Mouse (Mus musculus): ENCODE measurements around the gene Pde4d. TPM values are rescaled to one million over a fixed set of nuclear protein-coding genes. Genes with fewer than 3 reads are reported as not detected.
A peak's percentile ranks its signal among the peaks of the same experiment; 100 is the strongest.

The Pde4d gene
- polyA plus RNA-seq, 1 experiment from 2014 or later = 19.1 TPM

DNA sequence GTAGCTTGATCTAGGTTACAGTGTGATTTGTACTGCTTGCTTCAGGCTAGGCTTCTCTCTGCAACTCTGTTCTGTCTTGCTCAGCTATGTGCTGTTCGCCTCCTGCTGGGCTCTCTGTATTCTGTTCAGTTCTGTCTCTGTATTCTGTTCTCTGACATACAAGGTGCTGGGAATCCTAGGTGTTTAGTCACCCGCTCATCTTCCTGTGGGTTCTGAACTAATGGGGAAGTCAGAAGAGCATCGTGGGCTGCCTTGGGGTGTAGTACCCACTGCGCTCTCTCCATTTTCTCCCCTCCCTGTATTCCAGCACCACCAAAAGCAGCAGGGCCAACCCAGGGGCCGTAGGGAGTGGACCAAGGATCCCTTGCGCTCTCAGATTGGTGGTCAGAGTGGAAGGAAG lies 197.1 kb downstream of the Pde4d start:
- Histone ChIP-seq H3K9ac (no peak overlapping the region), H3K4me2 (replicated peaks) (no peak overlapping the region), H3K4me3 (replicated peaks) (no peak overlapping the region), H3K9me3 (replicated peaks) (no peaks in the 10 kb centered on the region), H3K4me1 (no peaks in the 10 kb centered on the region), H3K27ac (replicated peaks) (no peak overlapping the region), H3K27me3 (no peaks in the 10 kb centered on the region), H3K36me3 (no peaks in the 10 kb centered on the region)
- ATAC-seq (ENCODE audit: insufficient number of reproducible peaks, low FRiP score, low TSS enrichment, low read depth) = no peak
- 79% methylated on average over 6 of the region's 6 CpGs for WGBS

DNA sequence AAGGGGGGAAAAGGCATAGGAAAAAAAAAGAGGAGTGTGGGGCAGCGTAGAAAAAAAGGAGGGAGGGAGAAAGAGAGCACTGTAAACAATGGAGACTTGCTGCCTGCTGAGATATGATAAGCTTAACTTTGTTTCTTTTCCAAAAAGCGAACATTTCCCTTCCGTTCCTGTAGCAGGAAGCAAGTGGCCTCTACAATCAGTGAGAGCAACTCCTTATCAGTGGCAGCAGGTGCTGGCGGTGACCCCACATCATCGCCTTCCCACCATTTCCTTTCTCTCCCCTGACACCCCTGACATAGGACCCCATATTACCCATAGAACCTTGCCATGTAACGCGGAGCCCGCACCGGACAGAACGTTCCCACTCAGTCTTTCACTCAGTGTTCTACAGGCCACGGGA lies 197.5 kb downstream of the Pde4d start:
- no peaks in the 10 kb centered on the region for H3K4me1 ChIP-seq
- H3K4me3 ChIP-seq (replicated peaks) = no peak overlapping the region
- no peak overlapping the region for H3K4me2 ChIP-seq (replicated peaks)
- H3K9ac ChIP-seq = no peak overlapping the region
- ATAC-seq (ENCODE audit: insufficient number of reproducible peaks, low FRiP score, low TSS enrichment, low read depth) = no peak
- H3K36me3 ChIP-seq = no peaks in the 10 kb centered on the region
- no peaks in the 10 kb centered on the region for H3K9me3 ChIP-seq (replicated peaks)
- 91% methylated on average over 11 of the region's 11 CpGs for WGBS
- no peaks in the 10 kb centered on the region for H3K27me3 ChIP-seq
- H3K27ac ChIP-seq (replicated peaks) = no peak overlapping the region

DNA sequence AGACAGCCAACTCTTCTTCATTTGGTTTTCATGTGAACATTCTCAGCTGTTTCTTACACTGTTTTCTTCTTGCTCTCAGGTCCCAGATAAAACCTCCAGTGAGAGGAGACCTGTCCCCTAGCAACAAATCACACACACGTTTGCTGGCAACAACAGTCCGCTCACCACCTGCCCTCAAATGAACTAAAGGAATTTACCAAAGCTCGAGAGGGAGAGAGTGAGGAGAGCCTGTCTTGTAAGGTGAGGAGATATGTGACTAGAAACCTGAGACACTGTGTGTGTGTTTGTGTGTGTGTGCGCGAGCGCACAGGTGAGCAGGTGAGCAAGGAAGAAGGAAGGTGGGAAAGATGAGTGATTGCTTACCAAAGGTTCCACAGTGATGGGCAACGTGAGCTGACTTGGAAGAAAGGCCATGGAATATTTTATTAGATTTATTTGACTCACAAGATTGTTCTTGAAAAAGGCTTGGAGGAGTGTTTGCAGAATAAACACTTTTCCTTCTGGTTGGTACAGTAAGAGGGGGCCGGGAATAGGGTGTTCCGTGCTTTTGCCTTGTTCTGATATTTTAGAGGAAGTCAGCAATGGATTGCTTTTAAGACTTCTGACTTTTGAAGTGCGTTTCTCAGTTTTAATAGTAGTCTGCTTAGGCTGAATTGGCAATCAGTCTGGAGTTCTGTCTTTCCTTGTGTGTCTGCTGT lies 204.4 kb downstream of the Pde4d start:
- Histone ChIP-seq H3K9ac (no peak overlapping the region), H3K4me1 (no peaks in the 10 kb centered on the region), H3K27ac (replicated peaks) (no peak overlapping the region), H3K9me3 (replicated peaks) (no peaks in the 10 kb centered on the region), H3K27me3 (no peaks in the 10 kb centered on the region), H3K4me2 (replicated peaks) (no peak overlapping the region), H3K36me3 (no peaks in the 10 kb centered on the region), H3K4me3 (replicated peaks) (no peak overlapping the region)
- WGBS = 65% methylated on average over 10 of the region's 10 CpGs
- no peak for ATAC-seq (ENCODE audit: insufficient number of reproducible peaks, low FRiP score, low TSS enrichment, low read depth)

DNA sequence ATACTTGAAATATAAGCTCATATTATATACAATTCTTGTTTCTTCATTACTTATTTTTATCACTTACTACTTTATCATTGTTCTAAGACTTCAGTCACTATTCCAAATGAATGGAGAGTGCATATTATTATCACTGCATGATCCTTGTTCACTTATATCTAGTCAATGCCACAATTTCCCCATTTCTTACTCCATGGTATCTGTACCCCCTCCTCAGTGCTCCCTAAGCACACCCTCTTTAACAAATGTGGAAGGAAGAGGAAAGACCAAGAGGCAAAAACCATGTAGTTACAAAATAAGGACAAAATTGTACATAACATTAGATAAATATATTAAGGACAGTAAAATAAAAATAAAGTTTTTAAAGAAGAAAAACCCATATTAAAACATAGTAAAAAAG lies 216.8 kb downstream of the Pde4d start:
- H3K27me3 ChIP-seq = no peaks in the 10 kb centered on the region

DNA sequence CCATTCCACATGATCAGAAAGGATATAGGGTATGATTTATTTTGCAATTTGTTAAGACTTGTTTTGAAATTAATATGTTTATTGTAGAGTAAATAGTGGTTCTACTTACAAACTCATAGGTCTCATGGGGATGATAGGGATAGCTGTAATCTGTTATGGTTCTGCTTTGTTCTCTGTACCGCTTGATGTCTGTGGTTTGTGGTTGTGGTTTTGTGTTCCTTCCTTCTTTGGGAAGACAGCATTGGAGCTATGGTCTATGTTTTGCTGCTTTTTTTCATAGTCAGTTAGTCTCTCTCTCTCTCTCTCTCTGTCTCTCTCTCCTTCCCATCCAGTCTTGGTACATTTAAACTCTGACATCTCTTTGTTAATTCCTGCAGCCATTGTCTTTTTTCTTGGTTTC lies 217.3 kb downstream of the Pde4d start:
- H3K36me3 ChIP-seq = no peaks in the 10 kb centered on the region
- no peak overlapping the region for H3K4me3 ChIP-seq (replicated peaks)
- H3K4me2 ChIP-seq (replicated peaks) = no peak overlapping the region
- no peaks in the 10 kb centered on the region for H3K4me1 ChIP-seq
- H3K27ac ChIP-seq (replicated peaks) = no peak overlapping the region
- no peaks in the 10 kb centered on the region for H3K9me3 ChIP-seq (replicated peaks)
- 54% methylated on average over 1 of the region's 1 CpGs for WGBS
- H3K9ac ChIP-seq = no peak overlapping the region
- no peak for ATAC-seq (ENCODE audit: insufficient number of reproducible peaks, low FRiP score, low TSS enrichment, low read depth)
- H3K27me3 ChIP-seq = no peaks in the 10 kb centered on the region

More for the DNA sequence above, 216.8 kb downstream of the Pde4d start:
- no peaks in the 10 kb centered on the region for H3K36me3 ChIP-seq
- H3K4me2 ChIP-seq (replicated peaks) = no peak overlapping the region
- H3K9ac ChIP-seq = no peak overlapping the region
- no peak overlapping the region for H3K27ac ChIP-seq (replicated peaks)
- ATAC-seq (ENCODE audit: insufficient number of reproducible peaks, low FRiP score, low TSS enrichment, low read depth) = no peak
- no peaks in the 10 kb centered on the region for H3K4me1 ChIP-seq
- no peaks in the 10 kb centered on the region for H3K9me3 ChIP-seq (replicated peaks)
- H3K4me3 ChIP-seq (replicated peaks) = no peak overlapping the region

DNA sequence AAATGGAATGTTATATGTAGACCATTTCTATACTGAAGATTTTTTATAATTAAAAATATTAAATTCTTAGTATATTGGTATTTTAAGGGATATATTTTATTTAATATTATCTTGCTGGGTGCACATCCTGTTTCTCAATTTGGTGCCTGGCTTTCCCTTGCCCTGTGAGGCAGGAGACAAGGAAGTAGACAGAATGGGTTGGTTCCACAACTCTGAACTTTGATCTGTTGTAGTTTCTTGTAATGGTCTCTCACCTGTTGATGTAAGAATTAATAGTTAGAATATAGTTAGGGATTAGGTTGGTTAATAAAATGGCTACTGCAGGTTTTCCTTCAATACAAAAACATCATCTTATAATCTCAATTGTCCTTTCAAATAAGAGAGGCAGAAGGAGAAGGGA lies 227.3 kb downstream of the Pde4d start:
- no peaks in the 10 kb centered on the region for H3K27me3 ChIP-seq
- H3K9me3 ChIP-seq (replicated peaks) = no peaks in the 10 kb centered on the region
- no peak overlapping the region for H3K4me3 ChIP-seq (replicated peaks)
- no peak overlapping the region for H3K4me2 ChIP-seq (replicated peaks)
- H3K27ac ChIP-seq (replicated peaks) = no peak overlapping the region
- no peak overlapping the region for H3K9ac ChIP-seq
- no peak for ATAC-seq (ENCODE audit: insufficient number of reproducible peaks, low FRiP score, low TSS enrichment, low read depth)
- no peaks in the 10 kb centered on the region for H3K36me3 ChIP-seq
- no peaks in the 10 kb centered on the region for H3K4me1 ChIP-seq

DNA sequence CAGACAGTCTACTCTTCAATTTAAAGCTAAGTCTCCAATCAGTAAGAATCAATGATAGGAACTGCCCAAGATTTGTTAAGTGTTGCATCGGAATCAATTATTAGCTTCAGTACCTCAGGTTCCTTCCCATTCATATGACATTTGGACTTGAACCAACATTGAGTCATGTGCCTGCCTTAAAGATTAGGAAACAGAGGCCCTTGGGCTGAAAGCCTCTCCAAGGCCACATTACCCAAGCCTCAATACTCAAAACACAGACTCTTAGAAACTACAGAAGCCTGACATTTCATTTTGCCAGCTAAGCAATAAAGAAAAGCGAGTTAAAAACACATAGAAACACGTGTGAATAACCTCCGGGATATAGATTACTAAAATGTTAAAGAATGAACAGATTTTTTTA lies 233.3 kb downstream of the Pde4d start:
- no peaks in the 10 kb centered on the region for H3K9me3 ChIP-seq (replicated peaks)
- H3K4me1 ChIP-seq = no peaks in the 10 kb centered on the region
- H3K36me3 ChIP-seq = no peaks in the 10 kb centered on the region
- no peak overlapping the region for H3K27ac ChIP-seq (replicated peaks)
- H3K27me3 ChIP-seq = no peaks in the 10 kb centered on the region
- ATAC-seq (ENCODE audit: insufficient number of reproducible peaks, low FRiP score, low TSS enrichment, low read depth) = no peak
- 94% methylated on average over 4 of the region's 4 CpGs for WGBS
- H3K4me2 ChIP-seq (replicated peaks) = no peak overlapping the region
- no peak overlapping the region for H3K9ac ChIP-seq
- H3K4me3 ChIP-seq (replicated peaks) = no peak overlapping the region

DNA sequence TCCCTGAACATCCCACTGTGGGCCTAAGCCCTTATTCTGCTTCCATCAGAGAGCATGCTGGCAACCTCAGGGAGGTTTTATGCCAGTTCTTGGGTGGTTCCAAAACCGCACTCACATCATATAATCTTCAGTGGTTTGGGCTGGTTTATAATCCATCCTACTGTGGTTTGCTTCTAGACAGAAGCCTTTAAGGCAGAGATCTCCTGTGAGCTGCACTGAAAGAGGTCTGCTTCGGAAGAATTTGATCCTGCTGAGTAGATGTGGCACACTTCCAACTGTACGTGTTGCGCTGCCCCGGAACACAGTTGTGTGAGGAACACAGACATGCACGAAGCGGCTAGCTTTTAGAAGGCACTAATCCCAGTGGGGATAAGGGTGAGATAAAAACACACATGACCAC lies 236.1 kb downstream of the Pde4d start:
- no peaks in the 10 kb centered on the region for H3K4me1 ChIP-seq
- no peak overlapping the region for H3K4me3 ChIP-seq (replicated peaks)
- no peak overlapping the region for H3K4me2 ChIP-seq (replicated peaks)
- H3K27ac ChIP-seq (replicated peaks) = no peak overlapping the region
- peak; percentile 75 for ATAC-seq (ENCODE audit: insufficient number of reproducible peaks, low FRiP score, low TSS enrichment, low read depth)
- no peaks in the 10 kb centered on the region for H3K9me3 ChIP-seq (replicated peaks)
- no peak overlapping the region for H3K9ac ChIP-seq
- WGBS = 67% methylated on average over 7 of the region's 7 CpGs
- H3K36me3 ChIP-seq = no peaks in the 10 kb centered on the region
- no peaks in the 10 kb centered on the region for H3K27me3 ChIP-seq

DNA sequence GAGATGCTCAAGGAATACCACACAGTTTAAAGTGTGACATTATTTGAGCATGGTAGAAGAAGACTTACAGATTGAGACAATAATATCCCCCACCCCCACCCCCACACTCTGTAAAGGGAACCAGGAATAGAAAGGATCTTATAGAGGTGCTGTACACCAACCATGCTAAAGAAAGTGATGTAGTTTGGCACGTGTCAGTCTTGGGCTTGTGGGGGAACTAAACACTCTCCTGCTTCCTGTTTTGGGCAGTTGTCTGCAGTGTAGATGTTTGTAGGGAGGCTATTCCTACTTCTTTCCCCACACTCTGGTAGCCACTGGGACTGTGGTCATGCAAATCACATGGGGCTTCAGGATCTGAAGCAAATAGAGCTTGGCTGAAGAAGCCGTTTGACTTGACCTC lies 236.5 kb downstream of the Pde4d start:
- Histone ChIP-seq H3K36me3 (no peaks in the 10 kb centered on the region), H3K27me3 (no peaks in the 10 kb centered on the region), H3K4me1 (no peaks in the 10 kb centered on the region), H3K27ac (replicated peaks) (no peak overlapping the region), H3K4me2 (replicated peaks) (no peak overlapping the region), H3K9ac (no peak overlapping the region), H3K9me3 (replicated peaks) (no peaks in the 10 kb centered on the region), H3K4me3 (replicated peaks) (no peak overlapping the region)
- 66% methylated on average over 2 of the region's 2 CpGs for WGBS
- ATAC-seq (ENCODE audit: insufficient number of reproducible peaks, low FRiP score, low TSS enrichment, low read depth) = no peak

DNA sequence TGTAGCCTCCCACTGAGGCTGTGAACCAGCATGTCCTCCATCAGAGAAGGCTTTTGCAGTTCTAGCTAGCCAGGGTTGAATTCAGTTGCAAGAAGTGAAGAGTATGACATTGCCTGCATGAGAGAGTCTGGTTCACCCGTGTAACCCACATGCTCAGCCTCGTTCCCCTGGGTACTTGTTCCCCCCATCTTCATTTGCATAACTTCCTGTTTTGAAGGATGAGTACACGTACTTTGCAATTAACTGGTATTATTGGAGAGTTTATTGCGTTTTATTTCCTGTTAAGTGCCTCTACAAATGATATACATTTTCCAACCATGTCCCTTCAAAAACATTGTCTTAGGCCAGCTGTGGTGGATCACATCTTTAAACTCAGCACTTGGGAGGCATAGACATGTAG lies 237.1 kb downstream of the Pde4d start:
- Histone ChIP-seq H3K4me3 (replicated peaks) (no peak overlapping the region), H3K4me1 (no peaks in the 10 kb centered on the region), H3K9ac (no peak overlapping the region), H3K9me3 (replicated peaks) (no peaks in the 10 kb centered on the region), H3K27me3 (no peaks in the 10 kb centered on the region), H3K4me2 (replicated peaks) (no peak overlapping the region), H3K27ac (replicated peaks) (no peak overlapping the region), H3K36me3 (no peaks in the 10 kb centered on the region)
- WGBS = 63% methylated on average over 4 of the region's 4 CpGs
- no peak for ATAC-seq (ENCODE audit: insufficient number of reproducible peaks, low FRiP score, low TSS enrichment, low read depth)

DNA sequence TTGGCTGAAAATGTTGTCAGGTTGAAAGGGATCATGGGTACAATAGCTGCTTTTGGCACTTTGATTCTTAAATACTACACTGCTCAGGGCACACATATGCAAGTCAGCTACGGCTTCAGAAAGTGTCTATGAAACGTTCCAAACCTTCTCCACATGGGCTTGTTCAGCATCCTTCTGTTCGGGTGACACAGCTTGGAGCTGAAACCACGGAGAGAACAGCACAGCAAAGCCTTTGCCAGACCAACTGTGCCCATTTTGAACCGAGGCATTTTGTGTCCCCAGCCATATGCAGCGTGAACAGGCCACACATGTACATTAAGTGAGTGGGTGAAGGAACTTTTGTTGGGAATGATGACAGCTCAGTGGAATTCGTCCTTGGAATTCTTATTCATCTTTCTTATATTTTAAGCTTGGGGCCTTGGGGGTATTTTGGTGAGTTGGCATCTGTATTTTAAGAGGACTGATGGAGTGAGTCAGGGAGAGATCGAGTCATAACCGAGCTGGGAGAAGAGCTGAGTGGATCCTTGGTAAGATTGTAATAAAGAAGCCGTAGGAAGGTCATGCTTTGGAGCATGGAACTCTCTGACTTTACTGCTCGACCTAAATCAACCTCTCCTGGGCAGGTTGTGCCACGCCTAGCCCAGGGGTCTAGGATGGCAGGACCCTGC lies 243.3 kb downstream of the Pde4d start:
- 72% methylated on average over 12 of the region's 12 CpGs for WGBS
- Histone ChIP-seq H3K36me3 (no peaks in the 10 kb centered on the region), H3K27me3 (no peaks in the 10 kb centered on the region), H3K4me3 (replicated peaks) (no peak overlapping the region), H3K9ac (no peak overlapping the region), H3K4me2 (replicated peaks) (no peak overlapping the region), H3K4me1 (no peaks in the 10 kb centered on the region), H3K27ac (replicated peaks) (no peak overlapping the region), H3K9me3 (replicated peaks) (no peaks in the 10 kb centered on the region)
- ATAC-seq (ENCODE audit: insufficient number of reproducible peaks, low FRiP score, low TSS enrichment, low read depth) = no peak

DNA sequence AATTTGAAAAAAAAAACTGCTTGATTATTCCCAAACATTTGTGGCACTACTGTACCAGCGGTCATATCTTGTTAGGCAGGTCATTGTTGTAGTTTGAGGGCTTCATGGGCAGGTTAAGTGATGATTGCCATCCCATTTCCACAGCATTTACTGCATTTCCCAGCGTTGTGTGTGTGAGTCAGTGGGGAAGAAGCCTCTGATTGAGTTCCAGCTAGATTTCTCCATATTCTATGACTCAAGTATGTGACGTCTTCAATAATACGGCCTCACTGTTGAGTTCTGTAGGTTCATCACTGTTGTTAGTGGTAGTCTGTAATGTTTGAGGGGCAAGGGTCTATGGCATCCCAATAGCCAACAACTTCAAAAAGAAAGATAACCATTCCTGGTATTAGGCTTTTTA lies 255.7 kb downstream of the Pde4d start:
- ATAC-seq (ENCODE audit: insufficient number of reproducible peaks, low FRiP score, low TSS enrichment, low read depth) = no peak
- no peak overlapping the region for H3K4me3 ChIP-seq (replicated peaks)
- H3K9ac ChIP-seq = no peak overlapping the region
- 82% methylated on average over 4 of the region's 4 CpGs for WGBS
- H3K27ac ChIP-seq (replicated peaks) = no peak overlapping the region
- H3K4me2 ChIP-seq (replicated peaks) = no peak overlapping the region
- H3K9me3 ChIP-seq (replicated peaks) = no peaks in the 10 kb centered on the region
- H3K27me3 ChIP-seq = no peaks in the 10 kb centered on the region
- no peaks in the 10 kb centered on the region for H3K36me3 ChIP-seq
- H3K4me1 ChIP-seq = no peaks in the 10 kb centered on the region

All from embryonic facial prominence, embryonic 15.5 days (tissue).